Mouse (Mus musculus) lung, postnatal 4 days (tissue): ENCODE measurements around the gene Rpl10-ps3.

Source experiments
- DNase-seq, 2 experiments: peaks; one replicate each; pipeline ENCODE4 v3.0.0; 2021

The Rpl10-ps3 gene

DNA sequence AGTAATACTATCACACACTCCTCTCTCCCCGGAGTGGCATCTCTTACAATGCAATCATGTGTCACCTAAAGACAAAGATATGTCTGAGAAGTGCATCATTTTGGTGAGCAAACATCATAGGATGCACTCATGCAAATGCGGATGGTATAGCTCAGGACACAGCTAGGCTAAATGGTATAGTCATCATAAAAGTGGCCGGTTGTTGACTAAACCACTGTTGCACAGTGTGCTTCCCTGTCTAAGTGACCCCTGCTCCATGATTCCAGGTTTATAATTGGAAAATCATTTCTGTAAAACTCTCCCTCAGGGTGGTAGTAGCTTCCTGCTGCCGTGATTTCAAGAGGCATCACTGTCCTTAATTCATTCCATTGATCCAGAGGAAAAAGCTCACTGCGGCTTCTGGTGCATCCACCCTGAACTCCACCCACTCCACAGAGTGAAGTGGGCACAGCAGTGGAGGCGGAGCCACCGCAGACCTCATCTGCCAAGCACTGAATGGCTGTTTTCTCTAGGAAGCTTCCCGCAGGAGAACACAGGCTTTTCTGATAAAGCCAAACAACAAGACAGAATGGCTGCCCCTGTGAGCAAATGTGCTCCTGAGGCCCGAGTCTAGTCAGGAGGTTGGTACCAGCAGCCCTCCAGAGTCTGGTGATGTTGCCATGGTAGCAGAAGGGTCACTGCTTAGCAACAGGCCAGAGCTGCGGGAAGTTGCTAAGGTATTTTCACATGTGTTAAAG lies 38.9 kb downstream of the Rpl10-ps3 start:
- no peak for DNase-seq

DNA sequence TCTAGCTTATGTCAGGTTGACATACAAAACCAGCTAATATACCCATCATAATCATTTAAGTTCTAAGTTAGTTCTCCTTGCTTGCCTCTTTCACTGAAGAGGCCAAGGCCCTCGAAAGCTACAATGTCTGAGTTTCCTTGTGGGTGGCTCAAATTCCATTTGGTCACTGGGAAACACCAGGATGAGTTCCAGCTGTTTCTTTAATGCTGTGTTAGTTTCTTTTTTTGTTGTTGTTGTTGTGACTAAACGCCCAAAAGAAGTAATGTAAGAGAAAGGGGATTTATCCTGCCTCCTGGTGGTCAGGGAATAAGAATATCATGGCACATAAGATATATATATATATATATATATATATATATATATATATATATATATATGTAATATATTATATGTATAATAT lies 39.7 kb downstream of the Rpl10-ps3 start:
- DNase-seq, result no peak

DNA sequence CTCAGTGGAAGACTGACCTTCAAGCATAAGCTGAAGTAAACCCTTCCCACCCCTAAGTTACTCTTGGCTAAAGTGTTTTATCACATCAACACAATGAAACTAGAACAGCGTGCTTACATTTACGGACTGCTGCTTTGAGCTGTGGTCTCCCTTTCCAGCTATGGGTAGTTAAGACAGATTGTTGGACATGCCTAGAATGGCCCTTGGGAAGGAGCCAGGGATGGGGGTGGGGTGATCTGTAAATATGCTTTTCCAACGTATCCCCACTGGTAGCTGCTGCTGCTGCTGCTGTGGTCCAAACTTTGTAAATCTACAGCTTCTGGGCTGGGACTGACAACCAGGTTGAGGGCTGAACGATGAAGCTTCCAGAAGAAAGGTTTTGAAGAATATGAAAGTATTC lies 40.8 kb downstream of the Rpl10-ps3 start:
- peak; percentile 45 to 66 for DNase-seq

DNA sequence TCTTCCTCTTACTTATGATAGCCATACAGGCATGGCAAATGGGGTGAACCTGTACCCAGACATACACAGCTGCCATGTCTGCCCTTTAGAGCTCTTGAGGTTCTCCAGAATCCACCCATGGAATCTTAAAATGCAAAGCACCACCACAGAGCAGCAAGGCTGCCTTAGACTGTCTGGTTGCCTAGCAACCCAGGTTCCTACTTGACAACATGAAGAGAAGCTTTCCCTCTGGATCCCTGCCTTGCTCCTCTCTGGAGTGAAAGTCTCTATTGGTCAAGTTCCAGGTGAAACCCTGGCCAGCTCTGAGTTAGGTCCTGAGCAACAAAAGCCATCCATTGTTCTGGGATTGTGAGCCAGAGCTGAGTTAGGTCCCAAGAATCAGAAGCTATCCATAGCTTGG lies 43.0 kb downstream of the Rpl10-ps3 start:
- DNase-seq, result no peak

DNA sequence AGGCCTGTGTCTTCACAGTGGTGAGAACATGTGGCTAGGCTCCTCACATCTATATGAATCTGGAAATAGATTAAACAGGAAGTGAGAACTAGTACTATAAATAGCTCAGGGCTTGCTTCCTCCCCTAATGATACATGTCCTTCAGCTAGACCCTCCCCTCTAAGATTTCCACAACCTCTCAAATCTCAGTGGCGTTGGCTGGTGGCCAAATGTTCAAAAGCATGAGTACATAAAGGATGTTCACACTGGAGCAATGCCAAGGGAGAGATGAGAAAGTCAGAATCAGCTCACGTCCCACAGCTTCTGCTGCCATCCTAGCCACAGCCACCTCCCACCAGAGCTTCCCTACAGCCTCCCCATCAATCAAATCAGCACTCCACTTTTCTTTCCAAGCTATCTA lies 46.4 kb downstream of the Rpl10-ps3 start:
- DNase-seq, result peak in 1 of 2 experiments; percentile 7
